Comparison of ENCODE assay signal across 20 mouse cellular contexts in the genomic region with DNA sequence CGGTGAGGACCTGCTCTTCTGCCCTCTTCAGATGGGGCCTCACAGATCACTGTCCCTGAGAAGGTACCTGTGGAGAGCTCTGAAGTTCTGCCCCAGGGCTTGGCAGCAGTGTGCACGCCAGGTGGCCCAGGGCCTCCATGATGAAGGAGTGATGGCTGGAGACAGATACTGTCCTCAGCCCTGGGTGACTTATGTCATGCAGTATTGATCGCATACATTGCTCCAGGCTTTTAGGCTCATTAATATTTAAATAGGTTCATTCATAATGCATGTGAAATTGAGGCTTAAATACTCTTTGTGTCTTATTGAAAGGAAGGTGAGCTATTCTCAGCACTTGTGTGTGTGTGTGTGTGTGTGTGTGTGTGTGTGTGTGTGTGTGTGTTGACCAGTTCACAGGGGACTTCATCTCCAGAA.
DNase-seq lines count a peak whose midpoint lies in the region; ATAC-seq lines count a peak whose summit lies in the region.
"Had no signal": no experiment of that assay in that cellular context is flagged by ENCODE, and none has a peak within 500 bp of the region (broad histone marks: within the 10 kb centered on the region; RNA-seq: fewer than 3 reads in every experiment).

No protein-coding gene starts in this region.

- H3K27ac ChIP-seq in midbrain, embryonic 11.5 days (ENCODE audit: low read depth, low read length), result no peak overlapping the region
- no peak overlapping the region for H3K27ac ChIP-seq in midbrain, embryonic 10.5 days (replicated peaks)
- no peak overlapping the region for H3K27ac ChIP-seq in hindbrain, embryonic 15.5 days (replicated peaks)
- H3K27ac ChIP-seq in midbrain, embryonic 15.5 days, result peak overlapping the region; percentile 6; the same call in 1 of the 2 replicates
- H3K27ac ChIP-seq: embryonic facial prominence, embryonic 15.5 days; stomach, embryonic 15.5 days had no signal

- no peak for DNase-seq in midbrain, embryonic 11.5 days (ENCODE audit: low spot score, missing footprints)
- DNase-seq in midbrain, embryonic 10.5 days (ENCODE audit: low spot score), result no peak
- DNase-seq in adrenal gland, adult (ENCODE audit: inconsistent age in 2 of 2, low spot score in 1 of 2), result no peak
- DNase-seq in cerebellum, adult 9-10 months, result no peak
- DNase-seq: adrenal gland, adult 8-10 months; cerebellum, postnatal 10 days; heart, postnatal 14 days; kidney, adult 8-10 months; kidney, postnatal 36 days; lung, adult 18-20 months; lung, postnatal 36 days; right cerebral cortex, postnatal 25 days; thymus, adult 2 months had no signal

- no peaks in the 10 kb centered on the region for H3K4me1 ChIP-seq in midbrain, embryonic 11.5 days (ENCODE audit: control insufficient read depth, insufficient read depth, low read length)
- H3K4me1 ChIP-seq in midbrain, embryonic 10.5 days, result peaks cover 3% of the 10 kb centered on the region; the same call in 1 of the 2 replicates
- H3K4me1 ChIP-seq in hindbrain, embryonic 15.5 days (replicated peaks), result no peaks in the 10 kb centered on the region
- H3K4me1 ChIP-seq in midbrain, embryonic 15.5 days, result no peaks in the 10 kb centered on the region; the same call in 1 of the 2 replicates
- H3K4me1 ChIP-seq: embryonic facial prominence, embryonic 15.5 days; stomach, embryonic 15.5 days had no signal

- 73% methylated on average over 3 of the region's 3 CpGs for WGBS in midbrain, embryonic 11.5 days
- WGBS in midbrain, embryonic 10.5 days, result 86% methylated on average over 3 of the region's 3 CpGs
- WGBS in hindbrain, embryonic 15.5 days, result 52% methylated on average over 3 of the region's 3 CpGs
- 49% methylated on average over 3 of the region's 3 CpGs for WGBS in midbrain, embryonic 15.5 days

- no peaks in the 10 kb centered on the region for H3K27me3 ChIP-seq in midbrain, embryonic 11.5 days (ENCODE audit: control insufficient read depth, insufficient read depth, low read length)
- no peaks in the 10 kb centered on the region for H3K27me3 ChIP-seq in midbrain, embryonic 10.5 days (ENCODE audit: low read depth, poor library complexity, severe bottlenecking)
- H3K27me3 ChIP-seq in hindbrain, embryonic 15.5 days, result no peaks in the 10 kb centered on the region
- H3K27me3 ChIP-seq in midbrain, embryonic 15.5 days (replicated peaks), result no peaks in the 10 kb centered on the region
- H3K27me3 ChIP-seq: embryonic facial prominence, embryonic 15.5 days; stomach, embryonic 15.5 days had no signal

- no peak overlapping the region for H3K9ac ChIP-seq in midbrain, embryonic 11.5 days (ENCODE audit: low read length)
- no peak overlapping the region for H3K9ac ChIP-seq in hindbrain, embryonic 15.5 days
- no peak overlapping the region for H3K9ac ChIP-seq in midbrain, embryonic 15.5 days
- H3K9ac ChIP-seq: embryonic facial prominence, embryonic 15.5 days; stomach, embryonic 15.5 days had no signal

- H3K9me3 ChIP-seq in midbrain, embryonic 11.5 days (ENCODE audit: control insufficient read depth, low read length), result no peaks in the 10 kb centered on the region
- H3K9me3 ChIP-seq in midbrain, embryonic 10.5 days (replicated peaks), result no peaks in the 10 kb centered on the region
- no peaks in the 10 kb centered on the region for H3K9me3 ChIP-seq in hindbrain, embryonic 15.5 days
- H3K9me3 ChIP-seq in midbrain, embryonic 15.5 days, result no peaks in the 10 kb centered on the region
- H3K9me3 ChIP-seq: embryonic facial prominence, embryonic 15.5 days; stomach, embryonic 15.5 days had no signal

- no peak overlapping the region for H3K4me2 ChIP-seq in midbrain, embryonic 11.5 days
- no peak overlapping the region for H3K4me2 ChIP-seq in hindbrain, embryonic 15.5 days
- H3K4me2 ChIP-seq in midbrain, embryonic 15.5 days, result no peak overlapping the region
- H3K4me2 ChIP-seq: embryonic facial prominence, embryonic 15.5 days; heart, embryonic 11.5 days; stomach, embryonic 15.5 days had no signal

- H3K4me3 ChIP-seq in midbrain, embryonic 11.5 days (ENCODE audit: low read depth, low read length), result no peak overlapping the region
- H3K4me3 ChIP-seq in midbrain, embryonic 10.5 days, result no peak overlapping the region
- no peak overlapping the region for H3K4me3 ChIP-seq in hindbrain, embryonic 15.5 days
- H3K4me3 ChIP-seq in midbrain, embryonic 15.5 days, result no peak overlapping the region
- H3K4me3 ChIP-seq: embryonic facial prominence, embryonic 15.5 days; stomach, embryonic 15.5 days had no signal

- no peaks in the 10 kb centered on the region for H3K36me3 ChIP-seq in midbrain, embryonic 11.5 days (ENCODE audit: control insufficient read depth, insufficient read depth, low read length)
- H3K36me3 ChIP-seq in midbrain, embryonic 10.5 days, result no peaks in the 10 kb centered on the region
- no peaks in the 10 kb centered on the region for H3K36me3 ChIP-seq in hindbrain, embryonic 15.5 days
- H3K36me3 ChIP-seq in midbrain, embryonic 15.5 days (replicated peaks), result no peaks in the 10 kb centered on the region
- H3K36me3 ChIP-seq: embryonic facial prominence, embryonic 15.5 days; stomach, embryonic 15.5 days had no signal

- ATAC-seq in midbrain, embryonic 11.5 days (ENCODE audit: low FRiP score), result peak; percentile 82
- ATAC-seq in hindbrain, embryonic 15.5 days (ENCODE audit: low FRiP score, low read depth), result 0 out of 2 replicates have a peak, but pooled peaks have one; percentile 27
- ATAC-seq in midbrain, embryonic 15.5 days (replicated peaks), result peak; percentile 90
- ATAC-seq in CD4-positive, CD25-positive, alpha-beta regulatory T cell, adult 4 months, result no peak
- ATAC-seq: inflammation-experienced regulatory T-cells, adult 6 months had no signal
